Mouse (Mus musculus) hindbrain, embryonic 12.5 days (tissue): Measurements from ENCODE around the gene Eid1. TPM values are rescaled to one million over a fixed set of nuclear protein-coding genes. Genes with fewer than 3 reads are reported as not detected.

Experiments used
- ATAC-seq: fragments of 200-750 bp; cut with Nextera tagmentation; 2 replicates; pipeline ENCODE4 v1.8.0; 2017; ENCODE audit warnings: moderate TSS enrichment; ENCODE audit not compliant: low FRiP score
- H3K27ac ChIP-seq: fragments of 300-500 bp; sonication (generic); 2 replicates; pipeline ENCODE4 v1.5.1; 2016; ENCODE audit warnings: mild to moderate bottlenecking
- H3K27me3 ChIP-seq: fragments of 300-500 bp; sonication (generic); 2 replicates; pipeline ENCODE4 v1.6.1; 2016; ENCODE audit warnings: mild to moderate bottlenecking
- H3K36me3 ChIP-seq: fragments of 300-500 bp; sonication (generic); 2 replicates; pipeline ENCODE4 v1.6.1; 2016; ENCODE audit warnings: mild to moderate bottlenecking
- H3K4me1 ChIP-seq: fragments of 300-500 bp; sonication (generic); 2 replicates; pipeline ENCODE4 v1.6.1; 2016
- H3K4me2 ChIP-seq: fragments of 300-500 bp; sonication (generic); replicated peaks from 2 replicates; pipeline ENCODE4 v1.6.1; 2016; ENCODE audit warnings: mild to moderate bottlenecking
- H3K4me3 ChIP-seq: fragments of 300-500 bp; sonication (generic); 2 replicates; pipeline ENCODE4 v1.5.1; 2016; ENCODE audit warnings: mild to moderate bottlenecking
- H3K9ac ChIP-seq: fragments of 300-500 bp; sonication (generic); 2 replicates; pipeline ENCODE4 v1.6.1; 2016; ENCODE audit warnings: mild to moderate bottlenecking, moderate library complexity
- H3K9me3 ChIP-seq: fragments of 300-500 bp; sonication (generic); replicated peaks from 2 replicates; pipeline ENCODE4 v1.6.1; 2016; ENCODE audit warnings: mild to moderate bottlenecking
- WGBS: fragments of 180-500 bp; shearing (Covaris S2); methylation state at CpG from one replicate; pipeline ENCODE4 v1.1.7; 2016; 5-methylcytosine and 5-hydroxymethylcytosine counted together
- polyA plus RNA-seq: library from polyadenylated mRNA; unstranded; fragments of >200 nt; fragmentation: Nextera tagmentation; extraction: Ambion mirVana; gene quantifications from 2 replicates; pipeline ENCODE4 v1.2.1, GENCODE M21; 2016

Gene Eid1
- polyA plus RNA-seq, 1 experiment from 2014 or later, result 392 TPM

- no peaks in the 10 kb centered on the region for H3K36me3 ChIP-seq
- no peaks in the 10 kb centered on the region for H3K4me1 ChIP-seq
- no peak for ATAC-seq
- H3K4me3 ChIP-seq, result no peak overlapping the region
- 85% methylated on average over 2 of the region's 2 CpGs for WGBS
- H3K27me3 ChIP-seq, result no peaks in the 10 kb centered on the region
- H3K9me3 ChIP-seq, result no peaks in the 10 kb centered on the region
- H3K27ac ChIP-seq, result no peak overlapping the region
- no peak overlapping the region for H3K4me2 ChIP-seq
- no peak overlapping the region for H3K9ac ChIP-seq
These were observed 19.6 kb upstream of the Eid1 start for GRCm38 (mm10) chr2:125653286-125653685.

GRCm38 (mm10) chr2:125655391-125655790, 17.5 kb upstream of the Eid1 start:
- Histone ChIP-seq H3K4me3 (no peak overlapping the region), H3K9me3 (no peaks in the 10 kb centered on the region), H3K4me1 (peaks cover 2% of the 10 kb centered on the region; the same call in 1 of the 2 replicates), H3K27ac (no peak overlapping the region), H3K9ac (no peak overlapping the region), H3K27me3 (no peaks in the 10 kb centered on the region), H3K4me2 (no peak overlapping the region), H3K36me3 (no peaks in the 10 kb centered on the region)
- WGBS, result 94% methylated on average over 9 of the region's 9 CpGs
- no peak for ATAC-seq

- Histone ChIP-seq H3K9me3 (no peaks in the 10 kb centered on the region), H3K27ac (0 out of 2 replicates have a peak overlapping the region, but pooled peaks have one; percentile 19), H3K36me3 (no peaks in the 10 kb centered on the region), H3K27me3 (0 out of 2 replicates have a peak, but pooled peaks cover 5% of the 10 kb centered on the region), H3K4me3 (peak overlapping the region; percentile 13), H3K4me1 (peaks cover 10% of the 10 kb centered on the region; the same call in 1 of the 2 replicates), H3K4me2 (peak overlapping the region; percentile 42), H3K9ac (no peak overlapping the region)
- peak; percentile 46 for ATAC-seq
- 18% methylated on average over 10 of the region's 10 CpGs for WGBS
These were observed 12.9 kb upstream of the Eid1 start for GRCm38 (mm10) chr2:125659823-125660536.

GRCm38 (mm10) chr2:125660537-125661130, 12.3 kb upstream of the Eid1 start:
- Histone ChIP-seq H3K9ac (no peak overlapping the region; the same call in 1 of the 2 replicates), H3K27me3 (0 out of 2 replicates have a peak, but pooled peaks cover 5% of the 10 kb centered on the region), H3K27ac (0 out of 2 replicates have a peak overlapping the region, but pooled peaks have one; percentile 19), H3K4me1 (peaks cover 10% of the 10 kb centered on the region; the same call in 1 of the 2 replicates), H3K4me2 (peak overlapping the region; percentile 42), H3K4me3 (peak overlapping the region; percentile 13), H3K36me3 (no peaks in the 10 kb centered on the region), H3K9me3 (no peaks in the 10 kb centered on the region)
- peak; percentile 52 for ATAC-seq
- 38% methylated on average over 20 of the region's 20 CpGs for WGBS

- WGBS, result 63% methylated on average over 4 of the region's 4 CpGs
- H3K4me2 ChIP-seq, result peak overlapping the region; percentile 42
- no peaks in the 10 kb centered on the region for H3K9me3 ChIP-seq
- peak overlapping the region; percentile 13; the same call in 1 of the 2 replicates for H3K4me3 ChIP-seq
- no peak overlapping the region; the same call in 1 of the 2 replicates for H3K9ac ChIP-seq
- no peaks in the 10 kb centered on the region for H3K36me3 ChIP-seq
- H3K4me1 ChIP-seq, result peaks cover 10% of the 10 kb centered on the region; the same call in 1 of the 2 replicates
- H3K27ac ChIP-seq, result no peak overlapping the region
- ATAC-seq, result no peak
- H3K27me3 ChIP-seq, result 0 out of 2 replicates have a peak, but pooled peaks cover 5% of the 10 kb centered on the region
These were observed 11.7 kb upstream of the Eid1 start for GRCm38 (mm10) chr2:125661156-125661555.

- 88% methylated on average over 3 of the region's 3 CpGs for WGBS
- Histone ChIP-seq H3K36me3 (no peaks in the 10 kb centered on the region), H3K4me1 (peaks cover 10% of the 10 kb centered on the region; the same call in 1 of the 2 replicates), H3K9me3 (no peaks in the 10 kb centered on the region), H3K27ac (no peak overlapping the region), H3K27me3 (0 out of 2 replicates have a peak, but pooled peaks cover 5% of the 10 kb centered on the region), H3K4me3 (no peak overlapping the region), H3K9ac (no peak overlapping the region), H3K4me2 (no peak overlapping the region)
- no peak for ATAC-seq
These were observed 10.4 kb upstream of the Eid1 start for GRCm38 (mm10) chr2:125662517-125662916.

GRCm38 (mm10) chr2:125665213-125665612, 7.7 kb upstream of the Eid1 start:
- no peak overlapping the region for H3K4me2 ChIP-seq

GRCm38 (mm10) chr2:125665909-125666308, 7.0 kb upstream of the Eid1 start:
- Histone ChIP-seq H3K27me3 (0 out of 2 replicates have a peak, but pooled peaks cover 4% of the 10 kb centered on the region), H3K36me3 (no peaks in the 10 kb centered on the region), H3K27ac (no peak overlapping the region), H3K4me1 (peaks cover 3% of the 10 kb centered on the region; the same call in 1 of the 2 replicates), H3K4me3 (no peak overlapping the region), H3K9ac (no peak overlapping the region), H3K4me2 (no peak overlapping the region), H3K9me3 (no peaks in the 10 kb centered on the region)
- WGBS, result 80% methylated on average over 4 of the region's 4 CpGs
- ATAC-seq, result no peak

More at GRCm38 (mm10) chr2:125665213-125665612, 7.7 kb upstream of the Eid1 start:
- Histone ChIP-seq H3K36me3 (no peaks in the 10 kb centered on the region), H3K9me3 (no peaks in the 10 kb centered on the region), H3K9ac (no peak overlapping the region), H3K27me3 (0 out of 2 replicates have a peak, but pooled peaks cover 5% of the 10 kb centered on the region), H3K27ac (no peak overlapping the region), H3K4me1 (peaks cover 10% of the 10 kb centered on the region; the same call in 1 of the 2 replicates), H3K4me3 (no peak overlapping the region)
- WGBS, result 88% methylated on average over 5 of the region's 5 CpGs
- no peak for ATAC-seq

- H3K27me3 ChIP-seq, result no peaks in the 10 kb centered on the region
- no peak overlapping the region for H3K9ac ChIP-seq
- H3K4me2 ChIP-seq, result no peak overlapping the region
- no peaks in the 10 kb centered on the region for H3K36me3 ChIP-seq
- no peak for ATAC-seq
- no peak overlapping the region for H3K27ac ChIP-seq
- no peak overlapping the region for H3K4me3 ChIP-seq
- H3K4me1 ChIP-seq, result no peaks in the 10 kb centered on the region
- H3K9me3 ChIP-seq, result no peaks in the 10 kb centered on the region
- WGBS, result 80% methylated on average over 4 of the region's 4 CpGs
These were observed 6.2 kb upstream of the Eid1 start for GRCm38 (mm10) chr2:125666668-125667067.

GRCm38 (mm10) chr2:125667184-125667583, 5.7 kb upstream of the Eid1 start:
- H3K27ac ChIP-seq, result no peak overlapping the region
- H3K4me3 ChIP-seq, result no peak overlapping the region
- no peaks in the 10 kb centered on the region for H3K9me3 ChIP-seq
- no peaks in the 10 kb centered on the region for H3K36me3 ChIP-seq
- no peaks in the 10 kb centered on the region for H3K27me3 ChIP-seq
- WGBS, result 71% methylated on average over 5 of the region's 5 CpGs
- no peak for ATAC-seq
- H3K4me1 ChIP-seq, result no peaks in the 10 kb centered on the region
- H3K9ac ChIP-seq, result no peak overlapping the region
- no peak overlapping the region for H3K4me2 ChIP-seq

- no peaks in the 10 kb centered on the region for H3K36me3 ChIP-seq
- H3K27ac ChIP-seq, result no peak overlapping the region
- WGBS, result 89% methylated on average over 7 of the region's 7 CpGs
- no peak for ATAC-seq
- no peaks in the 10 kb centered on the region for H3K27me3 ChIP-seq
- H3K9ac ChIP-seq, result no peak overlapping the region
- H3K9me3 ChIP-seq, result no peaks in the 10 kb centered on the region
- no peak overlapping the region for H3K4me3 ChIP-seq
- H3K4me2 ChIP-seq, result no peak overlapping the region
- no peaks in the 10 kb centered on the region for H3K4me1 ChIP-seq
These were observed 5.2 kb upstream of the Eid1 start for GRCm38 (mm10) chr2:125667721-125668120.

GRCm38 (mm10) chr2:125670846-125671245, 2.0 kb upstream of the Eid1 start:
- H3K4me2 ChIP-seq, result no peak overlapping the region
- WGBS, result 70% methylated on average over 1 of the region's 1 CpGs
- peaks cover 10% of the 10 kb centered on the region for H3K4me1 ChIP-seq
- H3K4me3 ChIP-seq, result no peak overlapping the region
- no peaks in the 10 kb centered on the region for H3K27me3 ChIP-seq
- no peaks in the 10 kb centered on the region for H3K36me3 ChIP-seq
- H3K27ac ChIP-seq, result no peak overlapping the region
- H3K9ac ChIP-seq, result no peak overlapping the region
- no peak for ATAC-seq
- H3K9me3 ChIP-seq, result no peaks in the 10 kb centered on the region
